Mouse (Mus musculus) neural tube, embryonic 13.5 days (tissue): Measurements from ENCODE around the gene Izumo4. TPM values are rescaled to one million over a fixed set of nuclear protein-coding genes. Genes with fewer than 3 reads are reported as not detected.
A peak's percentile ranks its signal among the peaks of the same experiment; 100 is the strongest.

ENCODE experiments used
- ATAC-seq: fragments of 200-750 bp; cut with Nextera tagmentation; 2 replicates; pipeline ENCODE4 v1.8.0; 2017; ENCODE audit warnings: low read depth, mild to moderate bottlenecking, moderate TSS enrichment, moderate library complexity
- H3K27ac ChIP-seq: fragments of 300-500 bp; sonication (generic); replicated peaks from 2 replicates; pipeline ENCODE4 v1.5.1; 2015; ENCODE audit warnings: moderate library complexity, mild to moderate bottlenecking, inconsistent platforms
- H3K27me3 ChIP-seq: fragments of 300-500 bp; sonication (generic); 2 replicates; pipeline ENCODE4 v1.6.1; 2015; ENCODE audit warnings: mild to moderate bottlenecking, inconsistent platforms
- H3K36me3 ChIP-seq: fragments of 300-500 bp; sonication (generic); 2 replicates; pipeline ENCODE4 v1.6.1; 2015; ENCODE audit warnings: mild to moderate bottlenecking, inconsistent platforms
- H3K4me1 ChIP-seq: fragments of 300-500 bp; sonication (generic); replicated peaks from 2 replicates; pipeline ENCODE4 v1.6.1; 2015; ENCODE audit warnings: inconsistent platforms
- H3K4me2 ChIP-seq: fragments of 300-500 bp; sonication (generic); 2 replicates; pipeline ENCODE4 v1.6.1; 2015; ENCODE audit warnings: inconsistent platforms, mild to moderate bottlenecking, moderate library complexity
- H3K4me3 ChIP-seq: fragments of 300-500 bp; sonication (generic); 2 replicates; pipeline ENCODE4 v1.5.1; 2015; ENCODE audit warnings: mild to moderate bottlenecking, inconsistent platforms
- H3K9ac ChIP-seq: fragments of 300-500 bp; sonication (generic); 2 replicates; pipeline ENCODE4 v1.6.1; 2015; ENCODE audit warnings: moderate library complexity, mild to moderate bottlenecking, inconsistent platforms
- H3K9me3 ChIP-seq: fragments of 300-500 bp; sonication (generic); 2 replicates; pipeline ENCODE4 v1.6.1; 2016; ENCODE audit warnings: inconsistent platforms
- WGBS: fragments of 180-500 bp; shearing (Covaris S2); methylation state at CpG from one replicate; pipeline ENCODE4 v1.1.7; 2015; 5-methylcytosine and 5-hydroxymethylcytosine counted together
- polyA plus RNA-seq: library from polyadenylated mRNA; unstranded; fragments of >200 nt; fragmentation: Nextera tagmentation; extraction: Ambion mirVana; gene quantifications from 2 replicates; pipeline ENCODE4 v1.2.1, GENCODE M21; 2015

Gene Izumo4
- polyA plus RNA-seq: 37.2 and 39.1 TPM in 2 replicates

- H3K4me3 ChIP-seq: peak within 1 kb of the TSS; percentile 73
- H3K9ac ChIP-seq: peak within 1 kb of the TSS; percentile 83
- H3K27me3 ChIP-seq: no peaks in the 10 kb centered on the region
- peak; percentile 97 for ATAC-seq
- peak within 1 kb of the TSS; percentile 83 for H3K4me2 ChIP-seq
- WGBS: under 1% methylated on average over 59 of the region's 59 CpGs
- H3K9me3 ChIP-seq: no peaks in the 10 kb centered on the region
- H3K4me1 ChIP-seq: peaks cover 60% of the 10 kb centered on the region
- peak within 1 kb of the TSS; percentile 89 for H3K27ac ChIP-seq
- H3K36me3 ChIP-seq: peaks cover 19% of the 10 kb centered on the region
These were observed at the start of gene Izumo4, which contains the start of gene Mob3a for GRCm38 (mm10) chr10:80701721-80702535. Gene Izumo4, plus strand, starts transcription at chr10:80702184. Gene Mob3a, minus strand, starts transcription at chr10:80701977.

- Histone ChIP-seq H3K4me3 (no peak overlapping the region), H3K27ac (no peak overlapping the region), H3K27me3 (no peaks in the 10 kb centered on the region), H3K4me1 (peaks cover 51% of the 10 kb centered on the region), H3K9me3 (no peaks in the 10 kb centered on the region), H3K4me2 (no peak overlapping the region), H3K36me3 (peaks cover 10% of the 10 kb centered on the region), H3K9ac (no peak overlapping the region)
- WGBS: 81% methylated on average over 6 of the region's 6 CpGs
- no peak for ATAC-seq
These were observed 48.7 kb upstream of the Izumo4 start for GRCm38 (mm10) chr10:80653156-80653720.

- peaks cover 7% of the 10 kb centered on the region for H3K36me3 ChIP-seq
- H3K9me3 ChIP-seq: no peaks in the 10 kb centered on the region
- peak overlapping the region; percentile 77 for H3K4me3 ChIP-seq
- peak overlapping the region; percentile 95 for H3K9ac ChIP-seq
- peak overlapping the region; percentile 95 for H3K4me2 ChIP-seq
- no peaks in the 10 kb centered on the region for H3K27me3 ChIP-seq
- peaks cover 49% of the 10 kb centered on the region for H3K4me1 ChIP-seq
- 81% methylated on average over 6 of the region's 6 CpGs for WGBS
- no peak for ATAC-seq
- H3K27ac ChIP-seq: no peak overlapping the region
These were observed 47.1 kb upstream of the Izumo4 start for GRCm38 (mm10) chr10:80654866-80655265.

GRCm38 (mm10) chr10:80655406-80656129 lies 46.4 kb upstream of the Izumo4 start:
- H3K9ac ChIP-seq: peak overlapping the region; percentile 95
- H3K36me3 ChIP-seq: peaks cover 7% of the 10 kb centered on the region
- H3K27ac ChIP-seq: peak overlapping the region; percentile 84
- WGBS: 2% methylated on average over 11 of the region's 12 CpGs
- peak overlapping the region; percentile 77 for H3K4me3 ChIP-seq
- no peaks in the 10 kb centered on the region for H3K27me3 ChIP-seq
- ATAC-seq: peak; percentile 51
- peak overlapping the region; percentile 95 for H3K4me2 ChIP-seq
- peaks cover 49% of the 10 kb centered on the region for H3K4me1 ChIP-seq
- H3K9me3 ChIP-seq: no peaks in the 10 kb centered on the region

DNA sequence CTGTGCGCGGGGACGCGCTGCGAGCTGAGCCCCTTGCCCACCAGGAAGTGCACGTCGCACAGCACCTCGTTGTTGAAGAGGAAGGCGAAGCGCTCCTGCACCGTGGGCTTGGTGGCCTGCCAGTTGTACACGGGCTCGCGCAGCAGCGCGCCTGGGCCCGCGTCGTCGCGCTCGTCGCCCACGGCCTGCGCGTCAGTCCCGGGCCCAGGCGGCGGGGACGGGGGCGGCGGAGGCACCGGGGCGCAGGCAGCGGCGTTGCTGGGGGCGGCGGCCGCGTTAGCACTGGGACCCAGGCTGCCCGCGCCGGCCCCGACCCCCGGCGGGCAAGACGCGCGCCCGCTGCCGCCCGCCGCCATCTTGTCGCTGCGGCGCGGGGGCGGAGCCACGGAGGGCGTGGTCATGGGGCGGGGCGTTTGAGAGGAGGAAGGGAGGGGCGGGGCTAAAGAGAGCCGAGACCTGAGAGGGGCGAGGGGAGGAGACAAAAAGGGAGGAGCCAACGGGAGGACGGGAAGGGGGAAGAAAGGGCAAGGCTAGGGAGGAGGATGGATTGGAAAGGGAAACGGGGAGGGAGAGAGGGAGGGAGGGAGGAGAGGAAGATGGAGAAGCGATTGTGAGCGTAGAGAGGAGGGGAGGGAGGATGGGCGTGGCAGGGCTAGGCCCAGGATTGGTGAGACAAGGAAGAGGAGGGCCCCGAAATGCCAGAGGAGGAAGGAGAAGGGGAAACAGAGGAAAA lies 45.7 kb upstream of the Izumo4 start:
- Histone ChIP-seq H3K4me2 (peak overlapping the region; percentile 95), H3K4me3 (peak overlapping the region; percentile 77), H3K9me3 (no peaks in the 10 kb centered on the region), H3K27me3 (no peaks in the 10 kb centered on the region), H3K9ac (peak overlapping the region; percentile 95), H3K36me3 (peaks cover 7% of the 10 kb centered on the region), H3K4me1 (peaks cover 49% of the 10 kb centered on the region), H3K27ac (peak overlapping the region; percentile 95)
- WGBS: 1% methylated on average over 66 of the region's 72 CpGs
- peak; percentile 89 for ATAC-seq

DNA sequence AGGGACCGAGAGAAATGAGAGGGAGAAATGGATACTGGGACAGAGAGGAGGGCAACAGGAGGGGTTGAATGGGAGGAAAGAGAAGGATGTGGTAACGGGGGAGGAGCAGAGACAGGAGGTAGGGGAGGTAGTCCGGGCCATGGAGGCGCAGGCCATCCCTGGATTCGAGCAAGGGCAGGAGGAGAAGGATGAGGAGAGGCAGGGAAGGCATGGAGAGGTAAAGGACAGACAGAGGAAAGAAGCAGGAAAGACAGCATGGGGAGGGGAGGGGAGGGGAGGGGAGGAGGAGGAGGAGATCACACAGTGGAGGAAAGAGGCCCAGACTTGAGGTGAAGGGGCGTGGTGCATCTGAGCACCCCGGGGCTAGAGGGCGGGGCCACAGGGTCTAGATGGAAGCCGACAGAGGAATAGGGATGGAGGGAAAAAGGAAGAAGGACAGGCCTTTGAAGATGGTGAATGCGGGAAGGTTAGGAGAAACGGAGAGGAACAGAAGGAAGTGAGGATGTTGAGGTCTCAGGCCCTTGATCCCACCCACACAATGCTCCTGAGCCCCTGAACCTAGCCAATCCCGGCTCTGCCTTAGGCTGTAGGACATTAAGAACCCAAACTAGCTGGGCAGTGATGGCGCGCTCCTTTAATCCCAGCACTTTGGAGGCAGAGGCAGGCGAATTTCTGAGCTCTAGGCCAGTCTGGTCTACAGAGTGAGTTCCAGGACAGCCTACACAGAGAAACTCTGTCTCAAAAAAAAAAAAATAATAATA lies 44.9 kb upstream of the Izumo4 start, which contains the start of gene Btbd2:
Gene Btbd2 (minus strand): TSS at position 209 of the 761 bp plus-strand sequence.
- 19% methylated on average over 15 of the region's 15 CpGs for WGBS
- no peaks in the 10 kb centered on the region for H3K27me3 ChIP-seq

GRCm38 (mm10) chr10:80658194-80658840 lies 43.7 kb upstream of the Izumo4 start:
- Histone ChIP-seq H3K27me3 (no peaks in the 10 kb centered on the region), H3K4me3 (no peak overlapping the region), H3K36me3 (no peaks in the 10 kb centered on the region), H3K9me3 (no peaks in the 10 kb centered on the region), H3K4me2 (no peak overlapping the region), H3K4me1 (peaks cover 39% of the 10 kb centered on the region), H3K27ac (no peak overlapping the region), H3K9ac (no peak overlapping the region)
- ATAC-seq: no peak
- 79% methylated on average over 14 of the region's 14 CpGs for WGBS

More for the DNA sequence above, 44.9 kb upstream of the Izumo4 start, which contains the start of gene Btbd2:
- peak within 1 kb of the TSS; percentile 77 for H3K4me3 ChIP-seq
- peak within 1 kb of the TSS; percentile 95 for H3K4me2 ChIP-seq
- H3K9ac ChIP-seq: peak within 1 kb of the TSS; percentile 95
- peak within 1 kb of the TSS; percentile 95 for H3K27ac ChIP-seq
- H3K4me1 ChIP-seq: peaks cover 47% of the 10 kb centered on the region
- ATAC-seq: peak; percentile 54
- peaks cover 4% of the 10 kb centered on the region for H3K36me3 ChIP-seq
- no peaks in the 10 kb centered on the region for H3K9me3 ChIP-seq

GRCm38 (mm10) chr10:80658841-80659202 lies 43.2 kb upstream of the Izumo4 start:
- H3K27ac ChIP-seq: no peak overlapping the region
- no peak for ATAC-seq
- H3K9ac ChIP-seq: no peak overlapping the region
- H3K27me3 ChIP-seq: no peaks in the 10 kb centered on the region
- 0 out of 2 replicates have a peak overlapping the region, but pooled peaks have one; percentile 25 for H3K4me2 ChIP-seq
- 62% methylated on average over 4 of the region's 4 CpGs for WGBS
- no peak overlapping the region for H3K4me3 ChIP-seq
- no peaks in the 10 kb centered on the region for H3K9me3 ChIP-seq
- H3K4me1 ChIP-seq: peaks cover 39% of the 10 kb centered on the region
- no peaks in the 10 kb centered on the region for H3K36me3 ChIP-seq

- no peak overlapping the region for H3K27ac ChIP-seq
- no peak for ATAC-seq
- H3K27me3 ChIP-seq: no peaks in the 10 kb centered on the region
- H3K4me2 ChIP-seq: 0 out of 2 replicates have a peak overlapping the region, but pooled peaks have one; percentile 25
- no peaks in the 10 kb centered on the region for H3K36me3 ChIP-seq
- 0 out of 2 replicates have a peak overlapping the region, but pooled peaks have one; percentile 13 for H3K4me3 ChIP-seq
- H3K4me1 ChIP-seq: peaks cover 37% of the 10 kb centered on the region
- no peaks in the 10 kb centered on the region for H3K9me3 ChIP-seq
- 16% methylated on average over 10 of the region's 10 CpGs for WGBS
- H3K9ac ChIP-seq: no peak overlapping the region
These were observed 42.8 kb upstream of the Izumo4 start for GRCm38 (mm10) chr10:80659213-80659612.

- ATAC-seq: no peak
- H3K4me2 ChIP-seq: no peak overlapping the region
- H3K9ac ChIP-seq: no peak overlapping the region
- H3K36me3 ChIP-seq: peaks cover 11% of the 10 kb centered on the region
- no peak overlapping the region for H3K27ac ChIP-seq
- H3K9me3 ChIP-seq: no peaks in the 10 kb centered on the region
- 40% methylated on average over 5 of the region's 5 CpGs for WGBS
- peaks cover 39% of the 10 kb centered on the region for H3K4me1 ChIP-seq
- no peaks in the 10 kb centered on the region for H3K27me3 ChIP-seq
- H3K4me3 ChIP-seq: no peak overlapping the region
These were observed 40.8 kb upstream of the Izumo4 start for GRCm38 (mm10) chr10:80661149-80661548.
